Mouse (Mus musculus): Measurements from ENCODE around the gene Gm20517.

Gene Gm20517

GRCm38 (mm10) chr17:47633999-47634770, 22.8 kb downstream of the Gm20517 start:
- TF ChIP-seq GATA4 (IDR thresholded peaks at IDR 0.05; ENCODE audit: insufficient replicate concordance, low read length), result no peak

- no peak for TF ChIP-seq GATA4 (IDR thresholded peaks at IDR 0.05; ENCODE audit: insufficient replicate concordance, low read length)
These were observed 31.6 kb downstream of the Gm20517 start for GRCm38 (mm10) chr17:47642992-47643391.

GRCm38 (mm10) chr17:47646683-47647082, 35.3 kb downstream of the Gm20517 start:
- TF ChIP-seq GATA4 (IDR thresholded peaks at IDR 0.05; ENCODE audit: insufficient replicate concordance, low read length), result no peak

- TF ChIP-seq GATA4 (IDR thresholded peaks at IDR 0.05; ENCODE audit: insufficient replicate concordance, low read length), result no peak
These were observed 37.6 kb downstream of the Gm20517 start for GRCm38 (mm10) chr17:47648966-47649365.

GRCm38 (mm10) chr17:47651953-47652352, 40.6 kb downstream of the Gm20517 start:
- no peak for TF ChIP-seq GATA4 (IDR thresholded peaks at IDR 0.05; ENCODE audit: insufficient replicate concordance, low read length)

GRCm38 (mm10) chr17:47655697-47656096, 44.3 kb downstream of the Gm20517 start:
- no peak for TF ChIP-seq GATA4 (IDR thresholded peaks at IDR 0.05; ENCODE audit: insufficient replicate concordance, low read length)

GRCm38 (mm10) chr17:47657901-47658300, 46.5 kb downstream of the Gm20517 start:
- TF ChIP-seq GATA4 (IDR thresholded peaks at IDR 0.05; ENCODE audit: insufficient replicate concordance, low read length), result no peak

- no peak for TF ChIP-seq GATA4 (IDR thresholded peaks at IDR 0.05; ENCODE audit: insufficient replicate concordance, low read length)
These were observed 47.4 kb downstream of the Gm20517 start for GRCm38 (mm10) chr17:47658741-47659243.

GRCm38 (mm10) chr17:47663009-47663713, 51.8 kb downstream of the Gm20517 start:
- no peak for TF ChIP-seq GATA4 (IDR thresholded peaks at IDR 0.05; ENCODE audit: insufficient replicate concordance, low read length)

- no peak for TF ChIP-seq GATA4 (IDR thresholded peaks at IDR 0.05; ENCODE audit: insufficient replicate concordance, low read length)
These were observed 53.1 kb downstream of the Gm20517 start for GRCm38 (mm10) chr17:47664474-47664873.

GRCm38 (mm10) chr17:47669166-47669565, 57.8 kb downstream of the Gm20517 start:
- no peak for TF ChIP-seq GATA4 (IDR thresholded peaks at IDR 0.05; ENCODE audit: insufficient replicate concordance, low read length)

GRCm38 (mm10) chr17:47671988-47672310, 60.6 kb downstream of the Gm20517 start:
- TF ChIP-seq GATA4 (IDR thresholded peaks at IDR 0.05; ENCODE audit: insufficient replicate concordance, low read length), result no peak

- TF ChIP-seq GATA4 (IDR thresholded peaks at IDR 0.05; ENCODE audit: insufficient replicate concordance, low read length), result no peak
These were observed 61.1 kb downstream of the Gm20517 start for GRCm38 (mm10) chr17:47672311-47673111.

GRCm38 (mm10) chr17:47676581-47676980, 65.2 kb downstream of the Gm20517 start:
- no peak for TF ChIP-seq GATA4 (IDR thresholded peaks at IDR 0.05; ENCODE audit: insufficient replicate concordance, low read length)

GRCm38 (mm10) chr17:47678238-47678637, 66.8 kb downstream of the Gm20517 start:
- TF ChIP-seq GATA4 (IDR thresholded peaks at IDR 0.05; ENCODE audit: insufficient replicate concordance, low read length), result no peak

Measured in liver, adult (tissue).